Mouse (Mus musculus): ENCODE data around the gene Slc41a1. TPM values are rescaled to one million over a fixed set of nuclear protein-coding genes. Genes with fewer than 3 reads are reported as not detected.

Slc41a1 gene
- 0.69 TPM for polyA plus RNA-seq (2014; fragmentation: Illumina TruSeq; extraction: RNeasy Lipid Tissue Mini Kit (QIAGEN cat#74804); ENCODE audit: low read depth, low replicate concordance)

GRCm38 (mm10) chr1:131827207-131827786 lies at the start of gene Slc41a1:
Gene Slc41a1, plus strand, starts transcription at chr1:131827493.

GRCm38 (mm10) chr1:131797202-131797909 lies 29.9 kb upstream of the Slc41a1 start, which contains the start of gene Pm20d1:
Gene Pm20d1, plus strand, starts transcription at chr1:131797381.

GRCm38 (mm10) chr1:131867093-131867945 lies 40.0 kb downstream of the Slc41a1 start, which contains the start of gene Rab29:
Gene Rab29, plus strand, starts transcription at chr1:131867224.

Other genes with a start within 250 kb of the Slc41a1 start
- not detected for gene Avpr1b, start 228.3 kb upstream of the Slc41a1 start, polyA plus RNA-seq (2014; fragmentation: Illumina TruSeq; extraction: RNeasy Lipid Tissue Mini Kit (QIAGEN cat#74804); ENCODE audit: low read depth, low replicate concordance)
- 0.34 TPM for gene Ctse, start 189.2 kb upstream of the Slc41a1 start, polyA plus RNA-seq (2014; fragmentation: Illumina TruSeq; extraction: RNeasy Lipid Tissue Mini Kit (QIAGEN cat#74804); ENCODE audit: low read depth, low replicate concordance)
- 0.34 TPM for gene Rab7b, start 138.8 kb upstream of the Slc41a1 start, polyA plus RNA-seq (2014; fragmentation: Illumina TruSeq; extraction: RNeasy Lipid Tissue Mini Kit (QIAGEN cat#74804); ENCODE audit: low read depth, low replicate concordance)
- gene Slc26a9, start 83.5 kb upstream of the Slc41a1 start, polyA plus RNA-seq (2014; fragmentation: Illumina TruSeq; extraction: RNeasy Lipid Tissue Mini Kit (QIAGEN cat#74804); ENCODE audit: low read depth, low replicate concordance), result not detected
- 57.1 TPM for gene Pm20d1, start 30.1 kb upstream of the Slc41a1 start, polyA plus RNA-seq (2014; fragmentation: Illumina TruSeq; extraction: RNeasy Lipid Tissue Mini Kit (QIAGEN cat#74804); ENCODE audit: low read depth, low replicate concordance)
- 6.6 TPM for gene Rab29, start 39.7 kb downstream of the Slc41a1 start, polyA plus RNA-seq (2014; fragmentation: Illumina TruSeq; extraction: RNeasy Lipid Tissue Mini Kit (QIAGEN cat#74804); ENCODE audit: low read depth, low replicate concordance)
- gene Nucks1, start 83.0 kb downstream of the Slc41a1 start, polyA plus RNA-seq (2014; fragmentation: Illumina TruSeq; extraction: RNeasy Lipid Tissue Mini Kit (QIAGEN cat#74804); ENCODE audit: low read depth, low replicate concordance), result 48.2 TPM
- 9.3 TPM for gene Slc45a3, start 135.5 kb downstream of the Slc41a1 start, polyA plus RNA-seq (2014; fragmentation: Illumina TruSeq; extraction: RNeasy Lipid Tissue Mini Kit (QIAGEN cat#74804); ENCODE audit: low read depth, low replicate concordance)
- 27.4 TPM for gene Elk4, start 180.1 kb downstream of the Slc41a1 start, polyA plus RNA-seq (2014; fragmentation: Illumina TruSeq; extraction: RNeasy Lipid Tissue Mini Kit (QIAGEN cat#74804); ENCODE audit: low read depth, low replicate concordance)
- gene Mfsd4a, start 240.6 kb downstream of the Slc41a1 start, polyA plus RNA-seq (2014; fragmentation: Illumina TruSeq; extraction: RNeasy Lipid Tissue Mini Kit (QIAGEN cat#74804); ENCODE audit: low read depth, low replicate concordance), result not detected